Mouse (Mus musculus): ENCODE data around the gene Sox13. TPM values are rescaled to one million over a fixed set of nuclear protein-coding genes. Genes with fewer than 3 reads are reported as not detected.

Gene Sox13
- polyA plus RNA-seq, 1 experiment from 2014 or later = 4.0 TPM

DNA sequence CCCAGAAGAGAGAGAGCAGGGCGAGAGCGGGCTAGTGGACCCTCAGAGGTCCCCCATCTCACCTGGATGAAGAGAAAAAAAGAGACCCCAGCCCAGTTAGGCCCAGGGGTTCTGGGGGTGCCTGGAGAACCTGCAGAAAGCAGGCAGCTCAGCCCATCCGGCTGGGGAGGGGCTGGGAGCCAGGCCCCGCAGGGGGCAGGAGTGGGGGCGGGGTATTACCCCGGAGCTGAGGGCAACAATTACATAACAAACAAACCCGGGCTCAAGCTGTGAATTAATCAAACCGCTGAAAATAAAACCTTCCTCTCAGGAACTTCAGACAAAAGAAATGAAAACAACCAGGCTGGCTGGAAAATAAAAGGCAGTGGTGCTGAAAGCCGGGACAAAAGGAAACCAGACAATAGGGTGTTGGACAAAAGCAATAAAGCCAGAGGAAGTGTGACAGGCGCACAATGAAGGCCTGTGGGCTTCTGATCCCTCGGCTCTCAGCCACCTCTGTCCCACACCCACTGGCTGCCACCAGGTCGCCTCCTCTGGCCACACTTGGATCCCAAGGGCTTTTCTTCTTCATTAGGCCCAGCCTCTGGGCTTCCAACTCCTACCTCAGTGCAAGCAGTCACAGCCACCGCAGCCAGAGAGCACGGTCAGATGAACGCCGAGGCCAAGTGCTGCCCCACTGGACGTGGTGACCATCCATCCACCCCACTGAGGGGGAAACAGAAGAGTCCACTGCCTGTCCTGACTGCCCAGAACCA lies 26.5 kb downstream of the Sox13 start:
- 5% methylated on average over 17 of the region's 17 CpGs for WGBS
- Histone ChIP-seq H3K27me3 (ENCODE audit: control insufficient read depth, insufficient read depth, low read length) (no peaks in the 10 kb centered on the region), H3K27ac (ENCODE audit: low read depth, low read length) (peak overlapping the region; percentile 96), H3K36me3 (ENCODE audit: control insufficient read depth, insufficient read depth, low read length) (no peaks in the 10 kb centered on the region), H3K4me1 (ENCODE audit: control insufficient read depth, insufficient read depth, low read length) (peaks cover 14% of the 10 kb centered on the region), H3K4me3 (ENCODE audit: low read depth, low read length) (no peak overlapping the region), H3K9me3 (ENCODE audit: control insufficient read depth, low read length) (no peaks in the 10 kb centered on the region), H3K9ac (replicated peaks; ENCODE audit: low read depth, low read length) (peak overlapping the region; percentile 51), H3K4me2 (ENCODE audit: low read depth, low read length) (peak overlapping the region; percentile 30; the same call in 1 of the 2 replicates)
- peak; percentile 74 for ATAC-seq (ENCODE audit: low read depth)

DNA sequence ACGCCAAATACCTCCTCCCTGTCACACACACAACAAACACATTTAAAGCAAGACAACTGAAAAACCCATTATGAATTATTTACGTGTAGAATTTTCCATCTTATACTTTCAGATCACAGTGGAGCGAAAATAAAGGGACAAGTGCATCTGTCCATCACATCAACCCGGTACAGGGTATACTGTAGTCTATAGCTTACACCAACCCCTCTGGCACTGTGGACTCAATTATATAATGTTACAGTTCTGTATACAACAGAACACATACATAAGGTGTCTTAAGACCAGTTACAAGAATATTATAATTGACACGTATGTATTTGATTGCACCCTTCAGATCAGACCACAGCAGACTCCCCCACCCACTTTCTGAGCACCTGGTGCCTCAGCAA lies 27.1 kb downstream of the Sox13 start:
- H3K9ac ChIP-seq (replicated peaks; ENCODE audit: low read depth, low read length) = peak overlapping the region; percentile 49
- H3K9me3 ChIP-seq (ENCODE audit: control insufficient read depth, low read length) = no peaks in the 10 kb centered on the region
- peak; percentile 33; the same call in 1 of the 2 replicates for ATAC-seq (ENCODE audit: low read depth)
- H3K36me3 ChIP-seq (ENCODE audit: control insufficient read depth, insufficient read depth, low read length) = no peaks in the 10 kb centered on the region
- no peaks in the 10 kb centered on the region for H3K27me3 ChIP-seq (ENCODE audit: control insufficient read depth, insufficient read depth, low read length)
- H3K4me2 ChIP-seq (ENCODE audit: low read depth, low read length) = peak overlapping the region; percentile 30; the same call in 1 of the 2 replicates
- H3K4me1 ChIP-seq (ENCODE audit: control insufficient read depth, insufficient read depth, low read length) = peaks cover 14% of the 10 kb centered on the region
- H3K4me3 ChIP-seq (ENCODE audit: low read depth, low read length) = no peak overlapping the region
- H3K27ac ChIP-seq (ENCODE audit: low read depth, low read length) = peak overlapping the region; percentile 96
- 52% methylated on average over 5 of the region's 5 CpGs for WGBS

GRCm38 (mm10) chr1:133396693-133397092 lies 27.5 kb downstream of the Sox13 start:
- H3K9me3 ChIP-seq (ENCODE audit: control insufficient read depth, low read length) = no peaks in the 10 kb centered on the region
- peak overlapping the region; percentile 96; the same call in 1 of the 2 replicates for H3K27ac ChIP-seq (ENCODE audit: low read depth, low read length)
- peaks cover 14% of the 10 kb centered on the region for H3K4me1 ChIP-seq (ENCODE audit: control insufficient read depth, insufficient read depth, low read length)
- no peak overlapping the region for H3K4me2 ChIP-seq (ENCODE audit: low read depth, low read length)
- H3K9ac ChIP-seq (replicated peaks; ENCODE audit: low read depth, low read length) = no peak overlapping the region
- no peaks in the 10 kb centered on the region for H3K27me3 ChIP-seq (ENCODE audit: control insufficient read depth, insufficient read depth, low read length)
- H3K36me3 ChIP-seq (ENCODE audit: control insufficient read depth, insufficient read depth, low read length) = no peaks in the 10 kb centered on the region
- no peak overlapping the region for H3K4me3 ChIP-seq (ENCODE audit: low read depth, low read length)
- ATAC-seq (ENCODE audit: low read depth) = no peak
- WGBS = 87% methylated on average over 5 of the region's 5 CpGs

DNA sequence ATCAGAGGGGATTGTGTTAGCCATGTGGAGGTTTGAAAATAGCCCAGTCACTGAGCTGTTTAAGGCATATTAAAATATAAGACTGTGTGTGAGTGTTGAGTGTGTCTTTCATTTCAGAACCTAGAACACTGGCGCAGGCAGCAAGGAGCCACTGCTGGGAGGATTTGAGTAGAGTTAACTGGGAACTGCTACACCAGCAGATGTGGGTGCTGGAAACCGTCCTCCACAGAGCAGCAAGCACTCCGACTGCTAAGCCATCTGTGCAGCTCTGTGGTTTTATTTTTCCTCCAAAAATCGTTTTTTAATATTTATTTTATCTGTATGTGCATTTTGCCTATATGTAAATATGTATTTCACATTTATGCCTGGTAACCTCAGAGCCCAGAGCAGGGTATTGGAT lies 29.5 kb downstream of the Sox13 start:
- Histone ChIP-seq H3K9ac (replicated peaks; ENCODE audit: low read depth, low read length) (no peak overlapping the region), H3K4me2 (ENCODE audit: low read depth, low read length) (no peak overlapping the region), H3K27ac (ENCODE audit: low read depth, low read length) (no peak overlapping the region), H3K4me1 (ENCODE audit: control insufficient read depth, insufficient read depth, low read length) (peaks cover 14% of the 10 kb centered on the region), H3K36me3 (ENCODE audit: control insufficient read depth, insufficient read depth, low read length) (no peaks in the 10 kb centered on the region), H3K9me3 (ENCODE audit: control insufficient read depth, low read length) (no peaks in the 10 kb centered on the region), H3K4me3 (ENCODE audit: low read depth, low read length) (no peak overlapping the region), H3K27me3 (ENCODE audit: control insufficient read depth, insufficient read depth, low read length) (no peaks in the 10 kb centered on the region)
- ATAC-seq (ENCODE audit: low read depth) = no peak
- 59% methylated on average over 4 of the region's 4 CpGs for WGBS

DNA sequence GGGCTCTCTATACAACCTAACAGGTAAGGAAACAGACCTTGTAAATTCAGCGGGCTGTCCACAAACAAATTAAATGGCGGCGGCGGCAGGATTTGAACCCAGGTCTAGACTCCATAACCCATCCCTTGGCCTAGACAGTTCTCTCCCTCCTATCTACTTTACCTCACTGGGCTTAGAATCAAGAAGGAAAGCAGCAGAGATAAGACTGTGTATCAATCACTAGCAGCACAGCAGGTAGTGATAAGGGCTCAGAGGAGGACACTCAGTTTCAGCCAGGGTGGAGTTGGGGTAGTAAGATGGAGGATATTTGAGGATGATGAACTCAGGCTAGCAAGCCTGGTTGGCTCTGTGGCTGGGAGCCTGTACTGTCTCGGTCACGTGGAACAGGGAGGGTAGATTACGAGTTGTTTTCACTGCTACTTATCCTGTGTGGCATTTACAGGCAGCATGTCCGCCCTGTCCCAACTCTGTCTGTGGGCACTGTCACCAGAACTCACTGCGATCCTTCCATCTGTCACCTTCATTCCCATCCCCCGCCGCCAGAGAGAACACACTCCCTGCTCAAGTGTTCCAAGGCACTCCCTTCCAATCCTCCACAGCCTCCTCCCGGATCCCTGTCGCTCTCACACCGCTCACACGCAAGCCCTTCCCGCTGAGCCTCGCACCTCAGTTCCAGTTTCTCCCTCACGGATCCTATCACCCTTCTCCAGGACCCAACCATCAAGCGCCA lies 36.5 kb downstream of the Sox13 start:
- ATAC-seq (ENCODE audit: low read depth) = no peak
- Histone ChIP-seq H3K4me2 (ENCODE audit: low read depth, low read length) (no peak overlapping the region), H3K9me3 (ENCODE audit: control insufficient read depth, low read length) (no peaks in the 10 kb centered on the region), H3K4me3 (ENCODE audit: low read depth, low read length) (no peak overlapping the region), H3K4me1 (ENCODE audit: control insufficient read depth, insufficient read depth, low read length) (no peaks in the 10 kb centered on the region), H3K27me3 (ENCODE audit: control insufficient read depth, insufficient read depth, low read length) (no peaks in the 10 kb centered on the region), H3K36me3 (ENCODE audit: control insufficient read depth, insufficient read depth, low read length) (no peaks in the 10 kb centered on the region), H3K9ac (replicated peaks; ENCODE audit: low read depth, low read length) (no peak overlapping the region), H3K27ac (ENCODE audit: low read depth, low read length) (no peak overlapping the region; the same call in 1 of the 2 replicates)
- 80% methylated on average over 19 of the region's 19 CpGs for WGBS

DNA sequence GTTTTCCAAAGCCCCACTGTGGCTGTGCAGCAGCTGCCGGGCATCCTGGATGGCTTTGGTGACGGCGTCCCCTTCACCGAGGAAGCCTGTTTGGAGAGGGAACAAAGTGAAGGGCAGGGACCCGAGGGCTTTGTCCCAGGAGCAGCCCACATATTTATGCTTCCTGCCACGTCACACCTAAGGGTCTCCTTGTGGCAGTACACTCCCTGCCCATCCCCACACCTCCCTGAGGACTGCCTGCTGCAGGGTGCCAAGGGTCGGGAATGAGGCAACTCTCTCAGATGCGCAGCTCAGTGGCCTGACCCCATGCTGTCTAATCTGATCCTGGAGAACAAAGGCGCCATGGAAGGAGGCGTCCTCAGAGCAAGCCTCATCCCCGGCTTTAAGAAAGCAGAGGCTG lies 38.0 kb downstream of the Sox13 start:
- Histone ChIP-seq H3K27me3 (ENCODE audit: control insufficient read depth, insufficient read depth, low read length) (no peaks in the 10 kb centered on the region), H3K4me2 (ENCODE audit: low read depth, low read length) (no peak overlapping the region), H3K9me3 (ENCODE audit: control insufficient read depth, low read length) (no peaks in the 10 kb centered on the region), H3K4me1 (ENCODE audit: control insufficient read depth, insufficient read depth, low read length) (no peaks in the 10 kb centered on the region), H3K4me3 (ENCODE audit: low read depth, low read length) (no peak overlapping the region), H3K36me3 (ENCODE audit: control insufficient read depth, insufficient read depth, low read length) (no peaks in the 10 kb centered on the region), H3K27ac (ENCODE audit: low read depth, low read length) (no peak overlapping the region), H3K9ac (replicated peaks; ENCODE audit: low read depth, low read length) (0 out of 2 replicates have a peak overlapping the region, but pooled peaks have one; percentile 32)
- no peak for ATAC-seq (ENCODE audit: low read depth)
- WGBS = 58% methylated on average over 11 of the region's 11 CpGs

DNA sequence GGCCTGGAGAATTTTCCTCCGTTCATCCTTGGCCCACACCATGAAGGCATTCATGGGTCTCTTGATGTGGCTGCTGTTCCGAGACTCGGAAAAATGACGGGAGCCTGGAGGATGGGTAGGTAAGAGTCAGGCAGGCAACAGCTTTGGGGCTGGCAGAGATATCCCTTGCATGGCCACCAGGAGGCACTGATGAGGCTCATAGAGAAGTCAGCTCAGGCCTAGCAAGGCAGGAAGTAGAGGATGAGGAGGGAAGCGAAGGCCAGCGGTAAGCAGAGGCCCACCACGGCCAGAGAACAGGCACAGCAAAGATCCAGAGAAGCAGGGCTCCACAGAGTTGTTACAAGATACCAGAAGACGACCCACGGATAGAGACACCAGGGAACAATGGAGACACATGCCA lies 38.7 kb downstream of the Sox13 start:
- ATAC-seq (ENCODE audit: low read depth) = 0 out of 2 replicates have a peak, but pooled peaks have one; percentile 25

DNA sequence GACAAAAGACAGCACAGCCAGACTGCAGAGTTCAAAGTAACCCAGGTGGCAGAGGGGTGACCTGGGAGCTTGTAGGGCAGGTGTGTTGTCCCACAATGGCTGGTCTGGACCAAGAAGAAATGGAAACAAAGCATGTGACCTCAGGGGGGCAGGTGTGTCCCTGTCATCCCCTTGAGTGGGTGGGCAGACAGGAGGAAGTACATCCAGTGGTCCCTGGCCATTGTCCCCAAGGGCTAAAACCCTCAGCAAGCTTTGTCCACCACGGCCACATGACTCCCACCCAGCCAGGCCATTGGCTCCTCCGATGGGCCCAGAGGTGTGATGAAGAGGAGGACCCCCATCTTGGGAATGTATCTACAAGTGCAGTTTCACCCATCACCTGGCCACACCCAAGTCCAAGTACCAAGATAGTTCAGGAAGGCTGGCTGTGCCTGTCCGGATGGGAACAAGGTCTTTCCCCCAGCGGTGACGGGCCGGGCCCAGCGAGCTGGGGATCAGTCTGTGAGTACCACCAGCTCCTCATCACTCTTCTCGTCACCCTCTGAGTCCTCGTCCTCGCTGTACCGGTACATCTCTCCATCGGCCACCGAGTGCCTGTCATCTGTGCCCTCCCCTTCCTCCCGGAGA lies 40.9 kb downstream of the Sox13 start:
- no peak for ATAC-seq (ENCODE audit: low read depth)
- Histone ChIP-seq H3K9ac (replicated peaks; ENCODE audit: low read depth, low read length) (no peak overlapping the region), H3K9me3 (ENCODE audit: control insufficient read depth, low read length) (no peaks in the 10 kb centered on the region), H3K27ac (ENCODE audit: low read depth, low read length) (peak overlapping the region; percentile 78; the same call in 1 of the 2 replicates), H3K4me3 (ENCODE audit: low read depth, low read length) (no peak overlapping the region), H3K36me3 (ENCODE audit: control insufficient read depth, insufficient read depth, low read length) (no peaks in the 10 kb centered on the region), H3K4me1 (ENCODE audit: control insufficient read depth, insufficient read depth, low read length) (no peaks in the 10 kb centered on the region), H3K4me2 (ENCODE audit: low read depth, low read length) (no peak overlapping the region), H3K27me3 (ENCODE audit: control insufficient read depth, insufficient read depth, low read length) (no peaks in the 10 kb centered on the region)
- WGBS = 94% methylated on average over 14 of the region's 14 CpGs

More for the DNA sequence above, 38.7 kb downstream of the Sox13 start:
- 0 out of 2 replicates have a peak overlapping the region, but pooled peaks have one; percentile 10 for H3K27ac ChIP-seq (ENCODE audit: low read depth, low read length)
- H3K36me3 ChIP-seq (ENCODE audit: control insufficient read depth, insufficient read depth, low read length) = no peaks in the 10 kb centered on the region
- H3K9me3 ChIP-seq (ENCODE audit: control insufficient read depth, low read length) = no peaks in the 10 kb centered on the region
- peak overlapping the region; percentile 32; the same call in 1 of the 2 replicates for H3K9ac ChIP-seq (replicated peaks; ENCODE audit: low read depth, low read length)
- 47% methylated on average over 9 of the region's 9 CpGs for WGBS
- no peaks in the 10 kb centered on the region for H3K4me1 ChIP-seq (ENCODE audit: control insufficient read depth, insufficient read depth, low read length)
- H3K4me2 ChIP-seq (ENCODE audit: low read depth, low read length) = no peak overlapping the region
- no peak overlapping the region for H3K4me3 ChIP-seq (ENCODE audit: low read depth, low read length)
- no peaks in the 10 kb centered on the region for H3K27me3 ChIP-seq (ENCODE audit: control insufficient read depth, insufficient read depth, low read length)

Measured in neural tube, embryonic 14.5 days (tissue).